Mouse (Mus musculus): ENCODE results near the gene Gltpd2. TPM values are rescaled to one million over a fixed set of nuclear protein-coding genes. Genes with fewer than 3 reads are reported as not detected.

The Gltpd2 gene
- polyA plus RNA-seq, 1 experiment = not detected

DNA sequence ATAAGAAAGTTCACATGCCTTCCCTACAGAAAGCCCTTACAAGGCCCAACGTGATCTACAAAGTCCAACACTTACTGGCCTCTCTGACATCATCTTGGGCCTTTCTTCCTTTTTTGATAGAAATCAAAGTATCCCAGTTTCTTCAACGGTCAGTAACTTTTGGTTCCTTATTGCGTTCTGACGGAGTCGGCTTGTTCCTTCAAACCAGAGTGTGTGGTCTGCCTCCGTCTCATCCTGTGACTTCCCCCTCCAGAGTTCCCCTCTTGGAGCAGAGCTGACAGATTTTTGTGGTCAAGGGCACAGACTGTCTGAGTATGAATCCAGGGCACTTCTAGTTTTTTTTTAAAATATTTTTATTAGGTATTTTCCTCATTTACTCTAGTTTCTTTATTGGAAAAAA lies 29.3 kb upstream of the Gltpd2 start:
- TF ChIP-seq CTCF (IDR thresholded peaks at IDR 0.05; ENCODE audit: borderline replicate concordance, insufficient read depth, low read depth, low read length) (no peak), POLR2A (IDR thresholded peaks at IDR 0.05; ENCODE audit: borderline replicate concordance, insufficient read depth, low read length) (no peak)
- DNase-seq = no peak
- WGBS = 86% methylated on average over 6 of the region's 6 CpGs
- no peaks in the 10 kb centered on the region for H3K4me1 ChIP-seq (ENCODE audit: control insufficient read depth, insufficient read depth, low read length)
- no peak overlapping the region for H3K4me3 ChIP-seq (replicated peaks; ENCODE audit: insufficient read depth, low read depth, low read length)
- H3K27ac ChIP-seq (ENCODE audit: insufficient read depth, low read length) = no peak overlapping the region
- H3K27me3 ChIP-seq (ENCODE audit: control insufficient read depth, insufficient read depth, low read length) = no peaks in the 10 kb centered on the region

DNA sequence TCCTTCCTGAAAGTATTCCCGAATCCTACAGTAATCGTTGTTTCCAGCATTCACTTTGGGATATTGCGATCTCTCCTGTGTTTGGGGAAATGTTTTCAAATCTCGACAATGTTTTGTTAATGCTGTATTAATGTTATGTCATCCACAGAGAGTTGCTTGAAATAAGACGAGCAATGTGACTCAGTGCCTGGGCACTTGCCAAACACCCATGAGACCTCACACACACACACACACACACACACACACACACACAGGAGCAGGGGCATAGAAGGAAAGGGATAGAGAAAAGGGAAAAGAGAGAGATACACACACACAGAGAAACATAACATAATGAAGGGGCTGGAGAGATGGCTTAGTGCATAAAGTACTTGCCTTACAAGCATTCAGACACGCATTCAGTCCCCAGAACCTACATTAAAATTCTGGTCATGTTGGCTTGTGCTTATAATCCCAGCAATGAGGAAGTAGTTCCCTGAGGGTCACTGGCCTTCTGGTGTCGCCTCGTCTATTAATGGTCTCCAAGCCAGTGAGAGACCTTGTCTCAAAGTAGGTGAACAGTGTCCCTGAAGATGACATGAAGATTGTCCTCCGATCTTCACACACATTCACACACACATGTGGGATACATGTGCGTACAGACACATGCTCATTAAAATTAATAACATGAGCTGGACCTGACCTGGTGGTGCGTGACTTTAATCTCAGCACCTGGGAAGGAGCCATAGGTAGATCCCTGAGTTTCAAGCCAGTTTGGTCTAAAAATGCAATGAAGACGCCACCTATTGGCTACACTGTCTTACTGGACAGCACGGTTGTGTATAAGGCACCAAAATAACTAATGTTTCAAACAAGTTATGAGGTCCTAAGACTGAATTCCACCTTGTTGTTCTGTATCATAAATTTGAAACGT lies 19.2 kb upstream of the Gltpd2 start:
- H3K4me3 ChIP-seq (replicated peaks; ENCODE audit: insufficient read depth, low read depth, low read length) = no peak overlapping the region
- no peak for DNase-seq
- 64% methylated on average over 14 of the region's 14 CpGs for WGBS
- no peaks in the 10 kb centered on the region for H3K4me1 ChIP-seq (ENCODE audit: control insufficient read depth, insufficient read depth, low read length)
- H3K27ac ChIP-seq (ENCODE audit: insufficient read depth, low read length) = no peak overlapping the region
- TF ChIP-seq CTCF (IDR thresholded peaks at IDR 0.05; ENCODE audit: borderline replicate concordance, insufficient read depth, low read depth, low read length) (no peak), POLR2A (IDR thresholded peaks at IDR 0.05; ENCODE audit: borderline replicate concordance, insufficient read depth, low read length) (no peak)
- H3K27me3 ChIP-seq (ENCODE audit: control insufficient read depth, insufficient read depth, low read length) = no peaks in the 10 kb centered on the region

DNA sequence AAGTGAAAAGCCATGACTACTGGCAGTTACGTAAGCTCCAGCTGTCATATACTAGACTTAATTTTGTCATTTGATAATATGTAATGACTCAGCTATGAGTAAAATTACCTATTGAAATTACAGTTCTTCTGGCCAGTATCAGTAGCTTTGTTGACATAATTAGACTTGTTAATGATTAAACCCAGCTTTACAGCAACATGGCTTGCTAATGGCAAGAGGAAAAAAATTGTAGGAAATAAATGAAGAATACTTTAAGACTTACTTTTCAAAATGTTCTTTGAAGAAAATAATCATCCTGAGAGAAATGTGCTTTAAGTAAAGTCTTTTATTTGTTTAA lies 18.6 kb upstream of the Gltpd2 start:
- WGBS = 95% methylated on average over 1 of the region's 1 CpGs
- DNase-seq = no peak
- no peak for TF ChIP-seq POLR2A (IDR thresholded peaks at IDR 0.05; ENCODE audit: borderline replicate concordance, insufficient read depth, low read length)
- no peak for TF ChIP-seq CTCF (IDR thresholded peaks at IDR 0.05; ENCODE audit: borderline replicate concordance, insufficient read depth, low read depth, low read length)
- Histone ChIP-seq H3K27ac (ENCODE audit: insufficient read depth, low read length) (no peak overlapping the region), H3K4me1 (ENCODE audit: control insufficient read depth, insufficient read depth, low read length) (no peaks in the 10 kb centered on the region), H3K27me3 (ENCODE audit: control insufficient read depth, insufficient read depth, low read length) (no peaks in the 10 kb centered on the region), H3K4me3 (replicated peaks; ENCODE audit: insufficient read depth, low read depth, low read length) (no peak overlapping the region)

DNA sequence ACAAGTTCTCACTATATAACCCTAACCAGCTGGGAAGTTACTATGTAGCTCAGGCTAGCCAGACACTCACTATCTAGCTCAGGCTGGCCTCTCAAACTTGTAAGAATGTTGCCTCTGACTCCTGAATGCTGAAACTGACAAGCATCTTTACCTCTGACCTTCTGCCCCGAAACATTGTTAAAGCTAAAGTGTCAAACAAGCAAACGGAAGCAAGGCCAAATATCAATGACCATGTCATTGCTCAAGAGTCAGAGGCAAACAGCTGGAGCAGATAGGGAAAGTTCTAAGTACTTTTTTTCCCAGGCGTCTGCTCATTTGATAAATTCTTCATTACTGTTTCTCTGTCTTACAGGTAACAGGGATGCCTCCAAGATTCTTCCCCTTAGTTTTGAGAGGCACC lies 17.0 kb upstream of the Gltpd2 start:
- DNase-seq = no peak
- H3K27ac ChIP-seq (ENCODE audit: insufficient read depth, low read length) = no peak overlapping the region
- TF ChIP-seq CTCF (IDR thresholded peaks at IDR 0.05; ENCODE audit: borderline replicate concordance, insufficient read depth, low read depth, low read length) = no peak
- TF ChIP-seq POLR2A (IDR thresholded peaks at IDR 0.05; ENCODE audit: borderline replicate concordance, insufficient read depth, low read length) = no peak
- H3K4me3 ChIP-seq (replicated peaks; ENCODE audit: insufficient read depth, low read depth, low read length) = no peak overlapping the region
- 71% methylated on average over 3 of the region's 3 CpGs for WGBS
- H3K4me1 ChIP-seq (ENCODE audit: control insufficient read depth, insufficient read depth, low read length) = no peaks in the 10 kb centered on the region
- no peaks in the 10 kb centered on the region for H3K27me3 ChIP-seq (ENCODE audit: control insufficient read depth, insufficient read depth, low read length)

DNA sequence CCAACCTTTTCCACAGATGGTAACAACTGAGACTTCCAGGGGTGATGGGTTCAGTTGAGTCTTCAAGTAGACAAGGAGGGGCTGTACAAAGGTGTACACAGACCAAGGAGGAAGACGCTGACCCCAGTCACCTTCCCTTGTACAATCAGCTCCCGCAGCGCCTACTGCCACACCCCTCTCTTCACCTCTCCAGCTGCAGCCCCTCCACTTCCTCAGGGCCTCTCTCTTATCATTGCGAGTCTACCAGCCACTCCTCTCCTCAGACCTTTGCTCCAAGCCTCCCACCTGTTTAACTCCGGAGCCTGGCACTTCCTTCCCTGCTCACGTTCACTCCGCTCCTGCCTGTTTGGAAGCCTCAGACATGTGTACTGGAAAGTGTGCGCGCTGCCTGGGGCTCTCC lies 14.0 kb upstream of the Gltpd2 start, which contains the start of gene Tm4sf5:
Tm4sf5 (plus strand) TSS at position 275 of the 400 bp plus-strand sequence.
- no peak for DNase-seq
- no peak within 1 kb of the TSS for H3K27ac ChIP-seq (ENCODE audit: insufficient read depth, low read length)
- no peak within 1 kb of the TSS for H3K4me3 ChIP-seq (replicated peaks; ENCODE audit: insufficient read depth, low read depth, low read length)
- 77% methylated on average over 9 of the region's 9 CpGs for WGBS
- no peaks in the 10 kb centered on the region for H3K4me1 ChIP-seq (ENCODE audit: control insufficient read depth, insufficient read depth, low read length)
- no peaks in the 10 kb centered on the region for H3K27me3 ChIP-seq (ENCODE audit: control insufficient read depth, insufficient read depth, low read length)
- TF ChIP-seq POLR2A (IDR thresholded peaks at IDR 0.05; ENCODE audit: borderline replicate concordance, insufficient read depth, low read length) (no peak), CTCF (IDR thresholded peaks at IDR 0.05; ENCODE audit: borderline replicate concordance, insufficient read depth, low read depth, low read length) (no peak)

DNA sequence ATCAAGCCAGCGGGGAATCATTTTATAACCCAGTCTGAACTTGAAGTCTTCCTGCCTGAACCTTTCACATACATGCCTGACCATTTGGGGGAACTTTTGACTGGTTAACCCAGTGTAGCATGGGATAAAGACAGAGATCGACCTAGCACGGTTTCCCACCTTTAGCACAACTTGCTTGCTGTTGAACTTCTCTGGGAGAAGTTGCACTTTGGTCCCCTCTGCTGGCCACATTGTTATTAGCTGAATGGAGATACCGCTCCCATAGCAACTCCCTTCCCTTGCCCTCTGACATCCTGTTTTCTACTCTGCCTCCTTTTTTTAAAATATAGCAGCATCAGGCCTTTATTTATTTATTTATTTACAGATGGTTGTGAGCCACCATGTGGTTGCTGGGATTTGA lies 12.6 kb upstream of the Gltpd2 start:
- Histone ChIP-seq H3K27ac (ENCODE audit: insufficient read depth, low read length) (no peak overlapping the region), H3K27me3 (ENCODE audit: control insufficient read depth, insufficient read depth, low read length) (no peaks in the 10 kb centered on the region), H3K4me1 (ENCODE audit: control insufficient read depth, insufficient read depth, low read length) (no peaks in the 10 kb centered on the region), H3K4me3 (replicated peaks; ENCODE audit: insufficient read depth, low read depth, low read length) (no peak overlapping the region)
- 23% methylated on average over 4 of the region's 4 CpGs for WGBS
- DNase-seq = no peak
- TF ChIP-seq POLR2A (IDR thresholded peaks at IDR 0.05; ENCODE audit: borderline replicate concordance, insufficient read depth, low read length) (no peak), CTCF (IDR thresholded peaks at IDR 0.05; ENCODE audit: borderline replicate concordance, insufficient read depth, low read depth, low read length) (peak; percentile 44; the same call in 1 of the 2 replicates)

DNA sequence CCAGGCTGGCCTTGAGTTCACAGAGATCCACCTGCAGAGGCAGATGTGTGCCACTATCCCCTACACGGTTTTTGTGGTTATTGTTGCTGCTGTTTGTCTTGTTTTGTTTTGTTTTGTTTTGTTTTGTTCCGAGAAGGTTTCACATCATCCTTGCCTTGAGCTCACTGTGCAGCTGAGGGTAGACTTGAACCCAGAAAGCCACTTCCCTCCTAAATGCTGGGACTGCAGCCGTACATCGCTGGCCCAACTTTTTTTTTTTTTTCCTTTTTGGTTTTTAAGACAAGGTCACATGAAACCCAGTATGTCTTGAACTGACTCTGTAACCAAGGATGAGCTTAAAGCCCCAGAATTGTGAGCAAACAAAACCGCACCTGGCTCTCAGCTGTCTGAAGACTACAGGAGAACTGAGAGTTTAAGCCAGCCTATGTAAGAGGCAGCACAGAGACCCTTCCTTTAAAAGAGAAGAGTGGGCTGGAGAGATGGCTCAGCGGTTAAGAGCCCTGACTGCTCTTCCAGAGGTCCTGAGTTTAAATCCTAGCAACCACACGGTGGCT lies 12.0 kb upstream of the Gltpd2 start:
- no peaks in the 10 kb centered on the region for H3K4me1 ChIP-seq (ENCODE audit: control insufficient read depth, insufficient read depth, low read length)
- WGBS = 73% methylated on average over 7 of the region's 7 CpGs
- no peaks in the 10 kb centered on the region for H3K27me3 ChIP-seq (ENCODE audit: control insufficient read depth, insufficient read depth, low read length)
- H3K27ac ChIP-seq (ENCODE audit: insufficient read depth, low read length) = no peak overlapping the region
- no peak for DNase-seq
- no peak for TF ChIP-seq CTCF (IDR thresholded peaks at IDR 0.05; ENCODE audit: borderline replicate concordance, insufficient read depth, low read depth, low read length)
- no peak for TF ChIP-seq POLR2A (IDR thresholded peaks at IDR 0.05; ENCODE audit: borderline replicate concordance, insufficient read depth, low read length)
- no peak overlapping the region for H3K4me3 ChIP-seq (replicated peaks; ENCODE audit: insufficient read depth, low read depth, low read length)

All from cerebellum, adult 2 months (tissue).